Mouse (Mus musculus) testis, adult 2 months (tissue): Measurements from ENCODE around the gene Tshr.
"Not testable (repeated sequence)": the region's sequence is repeated elsewhere in the genome, so short reads cannot be mapped to it uniquely, and the experiment has no call there.

ENCODE experiments used
- CTCF ChIP-seq: fragments of 200-500 bp; IDR thresholded peaks from 2 replicates; pipeline ENCODE4 v1.5.1; 2012; ENCODE audit warnings: low read depth, mild to moderate bottlenecking, inconsistent platforms, low read length, moderate library complexity; ENCODE audit not compliant: control insufficient read depth, insufficient read depth, insufficient replicate concordance
- POLR2A ChIP-seq: fragments of 200-500 bp; IDR thresholded peaks from 2 replicates; pipeline ENCODE4 v1.6.1; 2012; ENCODE audit warnings: low read depth, mild to moderate bottlenecking, inconsistent platforms, low read length, moderate library complexity; ENCODE audit not compliant: control insufficient read depth

- not testable (repeated sequence) for TF ChIP-seq POLR2A, CTCF
These were observed 173.1 kb downstream of the Tshr start for GRCm38 (mm10) chr12:91557358-91558005.
